23 mouse cellular contexts compared by ENCODE assay signal in genomic region chr15:7290003-7290402, GRCm38 (mm10).
A peak's percentile ranks its signal among the peaks of the same experiment; 100 is the strongest.
DNase-seq lines count a peak whose midpoint lies in the region; ATAC-seq and TF ChIP-seq lines count a peak whose summit lies in the region.
"Had no signal": no experiment of that assay in that cellular context is flagged by ENCODE, and none has a peak within 500 bp of the region (broad histone marks: within the 10 kb centered on the region; RNA-seq: fewer than 3 reads in every experiment).

No protein-coding gene starts in this region.

- no peaks in the 10 kb centered on the region for H3K27me3 ChIP-seq in limb, embryonic 13.5 days
- no peaks in the 10 kb centered on the region for H3K27me3 ChIP-seq in limb, embryonic 10.5 days (ENCODE audit: low read depth, poor library complexity, severe bottlenecking)
- no peaks in the 10 kb centered on the region for H3K27me3 ChIP-seq in limb, embryonic 14.5 days (ENCODE audit: control insufficient read depth, insufficient read depth, low read length)
- H3K27me3 ChIP-seq: forebrain, embryonic 13.5 days; heart, embryonic 13.5 days; hindbrain, embryonic 13.5 days; intestine, embryonic 15.5 days had no signal

- H3K4me3 ChIP-seq in limb, embryonic 13.5 days, result no peak overlapping the region
- no peak overlapping the region for H3K4me3 ChIP-seq in limb, embryonic 10.5 days
- H3K4me3 ChIP-seq in limb, embryonic 14.5 days (replicated peaks; ENCODE audit: low read length), result no peak overlapping the region
- H3K4me3 ChIP-seq: forebrain, embryonic 10.5 days; forebrain, embryonic 13.5 days; heart, embryonic 13.5 days; hindbrain, embryonic 10.5 days; hindbrain, embryonic 13.5 days; intestine, embryonic 15.5 days had no signal

- no peak overlapping the region for H3K4me2 ChIP-seq in limb, embryonic 13.5 days (replicated peaks)
- H3K4me2 ChIP-seq in limb, embryonic 14.5 days (replicated peaks; ENCODE audit: low read depth, low read length, severe bottlenecking), result no peak overlapping the region
- H3K4me2 ChIP-seq: forebrain, embryonic 13.5 days; hindbrain, embryonic 13.5 days; intestine, embryonic 15.5 days had no signal

- no peaks in the 10 kb centered on the region for H3K9me3 ChIP-seq in limb, embryonic 13.5 days
- H3K9me3 ChIP-seq in limb, embryonic 10.5 days (replicated peaks), result no peaks in the 10 kb centered on the region
- H3K9me3 ChIP-seq in limb, embryonic 14.5 days (ENCODE audit: control insufficient read depth, low read length), result no peaks in the 10 kb centered on the region
- H3K9me3 ChIP-seq: forebrain, embryonic 10.5 days; forebrain, embryonic 13.5 days; G1E; heart, embryonic 13.5 days; hindbrain, embryonic 10.5 days; hindbrain, embryonic 13.5 days; intestine, embryonic 15.5 days had no signal

- no peak overlapping the region for H3K27ac ChIP-seq in limb, embryonic 13.5 days
- H3K27ac ChIP-seq in limb, embryonic 10.5 days, result no peak overlapping the region
- H3K27ac ChIP-seq in limb, embryonic 14.5 days (replicated peaks; ENCODE audit: low read depth, low read length), result no peak overlapping the region
- H3K27ac ChIP-seq: forebrain, embryonic 10.5 days; forebrain, embryonic 13.5 days; heart, embryonic 13.5 days; hindbrain, embryonic 10.5 days; hindbrain, embryonic 13.5 days; intestine, embryonic 15.5 days had no signal

- H3K36me3 ChIP-seq in limb, embryonic 13.5 days, result no peaks in the 10 kb centered on the region
- no peaks in the 10 kb centered on the region for H3K36me3 ChIP-seq in limb, embryonic 10.5 days
- H3K36me3 ChIP-seq in limb, embryonic 14.5 days (ENCODE audit: control insufficient read depth, insufficient read depth, low read length), result no peaks in the 10 kb centered on the region
- H3K36me3 ChIP-seq: forebrain, embryonic 10.5 days; G1E; heart, embryonic 13.5 days; hindbrain, embryonic 10.5 days; hindbrain, embryonic 13.5 days; intestine, embryonic 15.5 days had no signal

- H3K4me1 ChIP-seq in limb, embryonic 13.5 days, result peaks cover 14% of the 10 kb centered on the region; the same call in 1 of the 2 replicates
- H3K4me1 ChIP-seq in limb, embryonic 10.5 days, result no peaks in the 10 kb centered on the region; the same call in 1 of the 2 replicates
- no peaks in the 10 kb centered on the region; the same call in 1 of the 2 replicates for H3K4me1 ChIP-seq in limb, embryonic 14.5 days (ENCODE audit: control insufficient read depth, insufficient read depth, low read length)
- H3K4me1 ChIP-seq: forebrain, embryonic 10.5 days; forebrain, embryonic 13.5 days; hindbrain, embryonic 13.5 days had no signal

- no peak overlapping the region for H3K9ac ChIP-seq in limb, embryonic 13.5 days
- no peak overlapping the region for H3K9ac ChIP-seq in limb, embryonic 14.5 days (ENCODE audit: low read depth, low read length, severe bottlenecking)
- H3K9ac ChIP-seq: forebrain, embryonic 13.5 days; heart, embryonic 13.5 days; hindbrain, embryonic 13.5 days; intestine, embryonic 15.5 days had no signal

- peak; percentile 87 for ATAC-seq in limb, embryonic 13.5 days (ENCODE audit: low FRiP score, low read depth)
- peak; percentile 82 for ATAC-seq in limb, embryonic 14.5 days (ENCODE audit: low FRiP score, low read depth)
- ATAC-seq in megakaryocyte-erythroid progenitor cell, adult 5-6 weeks (replicated peaks; ENCODE audit: low FRiP score, low TSS enrichment, poor library complexity, severe bottlenecking), result no peak
- ATAC-seq: forebrain, embryonic 13.5 days; forebrain, embryonic 16.5 days; hindbrain, embryonic 16.5 days; intestine, embryonic 15.5 days; Patski had no signal

- TF ChIP-seq POLR2A in limb, embryonic 14.5 days (IDR thresholded peaks at IDR 0.05; ENCODE audit: borderline replicate concordance, extremely low read depth, insufficient read depth, insufficient read length), result no peak

- 54% methylated on average over 4 of the region's 4 CpGs for WGBS in limb, embryonic 13.5 days
- WGBS in limb, embryonic 10.5 days, result 81% methylated on average over 4 of the region's 4 CpGs
- WGBS in limb, embryonic 14.5 days, result 51% methylated on average over 4 of the region's 4 CpGs

- intact Hi-C loops in heart, postnatal 14 days (cut with DNase I), result no loop called here

- peak; percentile 77 for DNase-seq in heart, adult 11 months
- DNase-seq in heart, postnatal 14 days, result no peak
- no peak for DNase-seq in limb, embryonic 10.5 days (ENCODE audit: low spot score)
- DNase-seq in limb, embryonic 14.5 days (ENCODE audit: low spot score), result peak; percentile 21
- no peak for DNase-seq in adrenal gland, adult 18-20 months (ENCODE audit: low spot score in 2 of 2)
- DNase-seq: adrenal gland, postnatal 14 days; B cell, adult 2 months; cerebellum, adult 11-12 months; cerebellum, adult 8-10 months; cerebellum, postnatal 10 days; cerebellum, postnatal 36 days had no signal

Comparison
In these comparisons a context has a peak if more than half of its experiments do, and no peak if none do; other contexts are left out.
1. DNase-seq: peak in heart, adult 11 months (single experiment) and limb, embryonic 14.5 days (single experiment); none in heart, postnatal 14 days (0 of 2), limb, embryonic 10.5 days (single experiment) and adrenal gland, adult 18-20 months (0 of 2).